Mouse (Mus musculus): ENCODE measurements around the gene Lin54. TPM values are rescaled to one million over a fixed set of nuclear protein-coding genes. Genes with fewer than 3 reads are reported as not detected.
"Not testable (repeated sequence)": the region's sequence is repeated elsewhere in the genome, so short reads cannot be mapped to it uniquely, and the experiment has no call there.

Lin54 gene
- total RNA-seq, 2 experiments from 2014 or later: 15.1 to 18.8 TPM

DNA sequence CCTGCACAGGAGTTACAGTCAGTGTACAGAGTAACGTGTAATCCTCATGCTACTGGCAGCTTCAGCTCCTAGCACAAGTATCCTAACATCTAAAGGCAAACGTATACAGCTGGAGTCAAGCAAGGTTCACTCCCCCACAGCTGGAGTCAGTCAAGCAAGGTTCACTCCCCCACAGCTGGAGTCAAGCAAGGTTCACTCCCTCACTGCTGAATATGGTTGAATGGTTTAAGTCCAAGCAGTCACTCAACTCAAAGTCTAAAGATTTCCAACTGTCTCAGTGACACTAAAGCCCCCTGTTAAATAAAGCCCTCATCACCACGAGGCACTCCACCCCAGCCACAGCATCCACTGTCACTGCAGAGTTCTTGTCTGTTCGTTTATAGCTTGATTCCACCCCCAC is 8.7 kb downstream of the Lin54 start:
- no peak for DNase-seq (ENCODE audit: low spot score in 2 of 2)

- no peak for DNase-seq (ENCODE audit: low spot score in 2 of 2)
These were observed 11.1 kb downstream of the Lin54 start for GRCm38 (mm10) chr5:100489340-100489739.

DNA sequence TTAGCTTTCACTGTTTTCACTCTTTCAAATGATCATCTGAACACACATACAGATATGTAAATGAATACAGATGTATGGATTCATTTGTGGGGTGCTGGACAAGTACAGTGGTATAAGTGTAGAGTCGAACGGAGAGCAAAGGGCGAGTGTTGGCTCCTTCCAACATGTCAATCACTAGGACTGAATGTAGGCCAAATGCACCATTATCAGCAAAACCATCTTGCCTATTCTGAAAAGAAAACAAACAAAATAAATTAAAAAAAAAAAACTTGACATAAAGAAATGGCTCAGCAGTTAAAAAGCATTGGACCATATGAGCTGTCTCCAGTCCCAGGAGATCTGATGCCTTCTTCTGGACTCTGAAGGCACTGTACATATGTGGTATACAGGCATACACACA is 12.2 kb downstream of the Lin54 start:
- no peak for DNase-seq (ENCODE audit: low spot score in 2 of 2)

DNA sequence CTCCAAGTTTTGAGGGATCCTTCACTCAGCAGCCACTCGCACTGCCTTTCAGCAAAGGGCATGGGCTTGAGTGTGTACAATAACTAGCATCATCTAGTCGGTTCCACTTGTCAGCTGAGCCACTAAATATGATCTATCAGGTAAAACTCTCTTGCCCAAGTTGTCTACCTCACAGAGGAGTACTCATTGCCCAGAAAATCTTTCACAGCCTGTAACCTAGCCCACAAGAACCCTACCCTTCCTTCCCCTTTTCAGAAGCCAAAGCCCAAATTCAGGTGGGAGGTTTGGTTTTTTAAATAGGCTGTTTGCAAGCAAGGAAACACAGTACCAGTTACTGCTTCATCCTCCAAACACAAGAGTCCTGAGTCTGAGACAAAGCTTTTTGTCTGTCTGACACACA is 13.3 kb downstream of the Lin54 start:
- no peak for DNase-seq (ENCODE audit: low spot score in 2 of 2)

GRCm38 (mm10) chr5:100483569-100483968 is 16.9 kb downstream of the Lin54 start:
- DNase-seq (ENCODE audit: low spot score in 2 of 2): no peak

GRCm38 (mm10) chr5:100477604-100478003 is 22.8 kb downstream of the Lin54 start:
- no peak for DNase-seq (ENCODE audit: low spot score in 2 of 2)

DNA sequence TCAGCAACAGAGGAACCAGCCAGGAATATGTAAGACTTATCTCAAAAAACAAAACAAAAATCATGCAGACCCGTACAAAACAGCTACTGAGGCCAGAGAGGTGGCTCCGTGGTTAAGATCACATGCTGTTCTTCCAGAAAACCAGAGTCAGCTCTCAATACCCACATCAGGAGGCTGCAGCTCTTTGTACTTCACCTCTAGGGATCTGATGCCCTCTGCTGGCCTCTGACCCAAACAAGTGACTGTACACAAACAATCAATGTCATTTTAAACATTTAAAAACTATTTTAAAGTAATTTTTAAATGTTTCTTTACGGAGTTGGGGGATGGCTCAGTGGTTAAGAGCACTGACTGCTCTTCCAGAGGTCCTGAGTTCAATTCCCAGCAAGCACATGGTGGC is 24.1 kb downstream of the Lin54 start:
- DNase-seq (ENCODE audit: low spot score in 2 of 2): no peak

- no peak for DNase-seq (ENCODE audit: low spot score in 2 of 2)
These were observed 33.1 kb downstream of the Lin54 start for GRCm38 (mm10) chr5:100467336-100467735.

DNA sequence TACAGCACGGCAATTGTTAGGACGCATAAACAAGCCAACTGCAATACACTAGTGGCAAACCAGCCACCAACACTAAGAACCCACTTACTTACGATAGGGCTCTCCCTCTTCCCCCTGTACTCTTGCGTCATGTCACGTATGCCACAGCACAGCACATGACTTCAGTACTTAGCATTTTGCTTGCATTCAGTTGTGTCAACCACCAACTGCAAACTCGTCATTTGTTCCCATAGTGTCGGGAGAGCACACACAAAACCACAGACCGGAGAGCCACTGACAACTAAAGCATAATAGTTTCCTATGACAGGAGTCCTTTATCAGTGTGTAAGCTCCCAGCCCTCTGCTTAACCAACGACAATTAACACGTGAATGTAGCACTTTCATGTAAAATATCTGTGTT is 33.8 kb downstream of the Lin54 start:
- no peak for DNase-seq (ENCODE audit: low spot score in 2 of 2)

GRCm38 (mm10) chr5:100462374-100462773 is 38.1 kb downstream of the Lin54 start:
- no peak for DNase-seq (ENCODE audit: low spot score in 2 of 2)

- DNase-seq (ENCODE audit: low spot score in 2 of 2): no peak
These were observed 38.9 kb downstream of the Lin54 start for GRCm38 (mm10) chr5:100461526-100461925.

GRCm38 (mm10) chr5:100459468-100459867 is 41.0 kb downstream of the Lin54 start:
- no peak for DNase-seq (ENCODE audit: low spot score in 2 of 2)

- no peak for DNase-seq (ENCODE audit: low spot score in 2 of 2)
These were observed 48.6 kb downstream of the Lin54 start for GRCm38 (mm10) chr5:100451871-100452270.

GRCm38 (mm10) chr5:100438796-100439195 is 61.6 kb downstream of the Lin54 start:
- DNase-seq (ENCODE audit: low spot score in 2 of 2): no peak

DNA sequence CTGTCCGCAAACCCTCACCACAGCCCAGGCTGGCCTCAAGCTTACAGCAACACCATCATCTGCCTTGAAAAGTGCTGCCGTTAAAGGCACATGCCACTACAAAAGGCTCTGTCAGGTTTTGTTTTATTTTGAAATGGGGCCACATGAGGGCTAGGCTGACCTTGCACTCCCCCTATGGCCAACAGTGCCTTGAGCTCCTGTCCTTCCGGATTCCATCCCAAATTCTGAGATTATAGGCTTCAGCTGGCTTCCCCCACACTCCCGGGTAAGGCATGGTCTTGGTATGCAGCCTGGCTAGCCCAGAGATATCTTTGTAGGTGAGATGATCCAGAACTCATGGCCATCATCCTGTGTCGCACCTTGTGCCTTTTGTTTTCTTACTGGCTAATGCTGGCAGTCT is 62.5 kb downstream of the Lin54 start:
- no peak for DNase-seq (ENCODE audit: low spot score in 2 of 2)

- DNase-seq (ENCODE audit: low spot score in 2 of 2): no peak
These were observed 63.4 kb downstream of the Lin54 start for GRCm38 (mm10) chr5:100437086-100437485.

- DNase-seq (ENCODE audit: low spot score in 2 of 2): no peak
These were observed 69.5 kb downstream of the Lin54 start for GRCm38 (mm10) chr5:100430966-100431365.

DNA sequence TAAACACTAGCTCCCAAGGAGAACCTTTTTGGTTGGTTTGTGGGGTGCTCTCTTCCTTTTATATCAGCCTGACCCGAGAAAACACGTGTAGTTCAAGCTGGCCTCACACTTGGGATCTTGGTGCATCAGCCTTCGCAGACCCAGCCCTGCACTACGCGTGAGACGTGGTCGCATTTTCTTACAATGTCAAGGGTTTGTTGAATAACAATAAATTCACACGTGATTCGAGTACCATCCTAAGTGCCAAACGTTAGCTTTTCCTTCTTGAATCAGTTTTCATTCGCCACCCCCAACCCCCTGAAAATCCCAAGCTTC is 70.4 kb downstream of the Lin54 start:
- no peak for DNase-seq (ENCODE audit: low spot score in 2 of 2)

DNA sequence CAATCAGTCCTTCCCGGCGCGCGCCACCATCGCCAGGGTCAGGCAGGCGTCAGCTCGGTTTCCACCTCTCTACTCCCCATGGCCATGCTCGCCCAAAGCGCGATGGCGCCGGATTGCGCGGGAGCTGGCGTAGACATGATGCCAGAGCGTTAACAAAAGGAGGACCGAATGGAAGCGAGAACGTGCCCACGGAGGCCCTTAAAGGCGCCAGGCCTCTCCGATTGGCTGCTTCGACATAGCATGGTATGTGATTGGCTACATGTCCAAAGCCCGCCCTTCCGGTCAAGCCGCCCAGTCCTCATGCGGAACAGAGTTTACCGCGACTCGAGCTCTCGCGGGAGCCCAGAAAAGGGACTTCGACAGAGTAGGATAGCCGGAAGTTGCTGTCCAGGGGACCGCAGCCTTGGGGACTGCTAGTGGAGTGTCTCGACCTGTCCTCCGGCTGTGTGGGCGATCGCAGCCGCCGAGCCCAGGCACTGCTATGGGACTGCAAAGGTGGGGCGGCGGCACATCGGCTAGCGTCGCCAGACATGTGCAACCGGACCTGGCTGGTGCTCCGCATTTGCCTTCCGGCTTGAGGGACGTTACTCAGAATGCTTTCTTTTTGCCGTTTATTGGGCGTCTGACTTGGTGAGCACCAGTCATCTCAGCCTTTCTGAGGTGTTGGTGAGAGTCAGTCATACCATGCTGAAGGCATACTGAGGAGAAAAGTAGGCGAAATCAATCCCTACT is 70.9 kb downstream of the Lin54 start:
- peak; percentile 89 to 92 for DNase-seq (ENCODE audit: low spot score in 2 of 2)

DNA sequence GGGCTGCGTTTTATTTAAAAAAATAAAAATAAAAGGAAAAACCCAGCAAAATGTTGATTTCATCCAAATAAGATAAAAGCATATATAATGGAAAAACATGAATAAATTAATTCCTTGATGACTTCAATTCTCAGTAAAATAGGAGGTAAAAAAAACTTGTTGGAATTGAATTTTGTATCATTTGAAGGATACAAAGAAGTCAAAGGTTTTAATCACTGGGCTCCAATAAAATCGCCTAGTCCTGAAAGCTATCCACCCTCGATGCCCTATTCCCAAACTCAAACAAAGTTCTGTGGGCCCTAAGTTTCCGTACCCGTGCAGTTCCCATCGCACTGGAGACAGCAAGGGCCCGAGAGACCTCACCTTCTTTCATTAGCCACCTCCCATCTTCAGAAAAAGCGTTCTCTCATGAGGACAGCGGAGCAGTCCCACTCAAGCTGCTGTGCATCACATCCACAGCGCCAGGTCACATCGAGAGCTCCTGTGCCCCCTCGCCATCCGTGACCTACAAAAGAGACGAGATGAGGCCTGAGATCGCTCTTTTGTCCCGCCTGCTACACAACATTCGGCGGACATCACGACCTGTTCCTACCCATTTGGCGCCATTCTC is 71.6 kb downstream of the Lin54 start:
- no peak for DNase-seq (ENCODE audit: low spot score in 2 of 2)

- DNase-seq (ENCODE audit: low spot score in 2 of 2): no peak
These were observed 72.3 kb downstream of the Lin54 start for GRCm38 (mm10) chr5:100428031-100428733.

DNA sequence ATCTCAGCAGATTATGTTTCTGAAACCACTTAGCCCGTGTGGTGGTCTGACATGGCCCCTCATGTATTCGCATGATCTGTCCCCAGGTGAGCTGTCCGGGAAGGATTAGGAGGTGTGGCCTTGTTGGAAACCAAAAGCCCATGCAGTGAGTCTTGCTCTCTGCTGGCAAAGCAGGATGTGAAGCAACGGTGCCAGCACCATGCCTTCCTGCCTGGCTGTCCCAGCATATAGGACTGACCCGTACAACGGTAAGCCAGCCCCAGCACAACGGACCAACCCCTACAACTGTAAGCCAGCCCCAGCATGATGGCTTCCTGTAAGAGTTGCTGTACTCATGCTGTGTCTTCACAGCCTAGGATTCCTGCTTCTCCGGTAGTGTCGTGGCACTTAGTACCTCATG is 73.2 kb downstream of the Lin54 start:
- no peak for DNase-seq (ENCODE audit: low spot score in 2 of 2)

DNA sequence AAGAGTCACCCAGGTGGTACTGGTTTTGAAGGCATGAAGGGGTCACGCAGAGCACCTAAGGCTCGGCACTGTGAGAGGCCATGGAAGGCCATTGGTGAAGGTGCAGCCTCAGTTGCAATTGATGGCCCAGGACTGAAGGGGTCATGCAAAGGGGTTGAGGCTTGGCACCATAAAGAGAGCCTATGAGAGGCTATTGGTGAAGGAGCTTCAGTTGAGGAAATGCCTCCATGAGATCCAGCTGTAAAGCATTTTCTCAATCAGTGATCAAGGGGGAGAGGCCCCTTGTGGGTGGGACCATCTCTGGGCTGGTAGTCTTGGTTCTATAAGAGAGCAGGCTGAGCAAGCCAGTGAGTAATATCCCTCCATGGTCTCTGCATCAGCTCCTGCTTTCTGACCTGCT is 74.6 kb downstream of the Lin54 start:
- DNase-seq (ENCODE audit: low spot score in 2 of 2): not testable (repeated sequence)

Measured in layer of hippocampus, postnatal 10 days (tissue).